Mouse (Mus musculus) kidney, adult 9 months (tissue): ENCODE measurements around the gene Slx.
"Not testable (repeated sequence)": the region's sequence is repeated elsewhere in the genome, so short reads cannot be mapped to it uniquely, and the experiment has no call there.

Experiments used
- DNase-seq: peaks from one replicate; pipeline ENCODE4 v3.0.0; 2022

The Slx gene

DNA sequence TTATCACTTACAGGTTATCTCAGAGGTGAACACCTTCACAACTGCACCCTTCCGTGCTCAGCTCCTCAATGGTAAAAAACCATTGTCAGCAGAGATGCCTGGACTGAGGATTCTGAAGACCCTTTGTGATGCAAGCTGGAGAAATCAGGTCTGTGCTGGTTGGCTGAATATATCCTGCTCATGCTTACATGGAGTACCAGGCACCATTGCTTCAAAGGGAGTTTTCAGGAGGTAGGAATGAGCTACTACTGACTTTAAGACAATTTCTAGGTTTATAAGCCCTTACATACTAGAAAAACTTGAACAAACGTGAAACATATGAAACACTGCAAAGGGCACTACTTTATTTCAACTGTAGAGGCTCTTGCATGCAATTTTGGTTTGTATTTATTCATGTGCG lies at the start of gene Slx:
TSS of gene Slx (minus strand) at position 101 of the 400 bp plus-strand sequence.
- not testable (repeated sequence) for DNase-seq
